Mouse (Mus musculus): ENCODE data around the gene Cdh6. TPM values are rescaled to one million over a fixed set of nuclear protein-coding genes. Genes with fewer than 3 reads are reported as not detected.

Cdh6 gene
- polyA plus RNA-seq, 1 experiment from 2014 or later, result 4.9 TPM

GRCm38 (mm10) chr15:13063633-13064032, 109.8 kb downstream of the Cdh6 start:
- no peak overlapping the region for H3K4me2 ChIP-seq (ENCODE audit: low read depth, severe bottlenecking)
- H3K36me3 ChIP-seq (ENCODE audit: control insufficient read depth, insufficient read depth, low read length), result no peaks in the 10 kb centered on the region
- WGBS, result 94% methylated on average over 13 of the region's 13 CpGs
- no peaks in the 10 kb centered on the region for H3K27me3 ChIP-seq (ENCODE audit: control insufficient read depth, insufficient read depth, low read length)
- ATAC-seq (ENCODE audit: insufficient number of reproducible peaks, low FRiP score, low TSS enrichment, low read depth), result no peak
- no peaks in the 10 kb centered on the region for H3K9me3 ChIP-seq (ENCODE audit: control insufficient read depth, low read length)
- no peak overlapping the region for H3K9ac ChIP-seq (ENCODE audit: low read length)
- no peak overlapping the region for H3K4me3 ChIP-seq (ENCODE audit: low read depth, low read length)
- DNase-seq (ENCODE audit: low spot score), result no peak
- peaks cover 5% of the 10 kb centered on the region; the same call in 1 of the 2 replicates for H3K4me1 ChIP-seq (ENCODE audit: control insufficient read depth, insufficient read depth, low read length)
- no peak overlapping the region for H3K27ac ChIP-seq (replicated peaks; ENCODE audit: low read depth, low read length)

DNA sequence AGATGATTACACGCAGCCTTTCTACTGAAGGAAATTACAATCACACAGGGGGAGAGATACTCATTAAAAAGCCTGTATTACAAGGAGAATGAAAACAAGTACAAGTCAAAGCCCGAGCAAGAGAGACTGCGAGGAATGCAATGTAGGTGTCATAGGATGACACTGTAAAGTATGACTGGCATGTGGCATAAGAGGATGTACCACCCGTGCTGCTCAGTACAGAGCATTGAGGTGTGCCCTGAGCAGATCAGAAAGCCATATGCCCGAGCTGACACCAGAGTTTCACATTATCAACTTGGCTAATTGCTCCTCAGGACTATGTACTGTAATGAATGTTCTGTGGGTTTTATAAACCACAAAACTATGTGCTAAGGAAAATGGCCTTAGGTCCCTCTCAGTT, 115.7 kb downstream of the Cdh6 start:
- no peak overlapping the region for H3K27ac ChIP-seq (replicated peaks; ENCODE audit: low read depth, low read length)
- 87% methylated on average over 5 of the region's 5 CpGs for WGBS
- no peak for ATAC-seq (ENCODE audit: insufficient number of reproducible peaks, low FRiP score, low TSS enrichment, low read depth)
- no peak for DNase-seq (ENCODE audit: low spot score)
- H3K9me3 ChIP-seq (ENCODE audit: control insufficient read depth, low read length), result no peaks in the 10 kb centered on the region
- no peaks in the 10 kb centered on the region for H3K27me3 ChIP-seq (ENCODE audit: control insufficient read depth, insufficient read depth, low read length)
- H3K4me3 ChIP-seq (ENCODE audit: low read depth, low read length), result no peak overlapping the region
- no peak overlapping the region for H3K4me2 ChIP-seq (ENCODE audit: low read depth, severe bottlenecking)
- no peaks in the 10 kb centered on the region for H3K36me3 ChIP-seq (ENCODE audit: control insufficient read depth, insufficient read depth, low read length)
- H3K4me1 ChIP-seq (ENCODE audit: control insufficient read depth, insufficient read depth, low read length), result no peaks in the 10 kb centered on the region
- H3K9ac ChIP-seq (ENCODE audit: low read length), result no peak overlapping the region

DNA sequence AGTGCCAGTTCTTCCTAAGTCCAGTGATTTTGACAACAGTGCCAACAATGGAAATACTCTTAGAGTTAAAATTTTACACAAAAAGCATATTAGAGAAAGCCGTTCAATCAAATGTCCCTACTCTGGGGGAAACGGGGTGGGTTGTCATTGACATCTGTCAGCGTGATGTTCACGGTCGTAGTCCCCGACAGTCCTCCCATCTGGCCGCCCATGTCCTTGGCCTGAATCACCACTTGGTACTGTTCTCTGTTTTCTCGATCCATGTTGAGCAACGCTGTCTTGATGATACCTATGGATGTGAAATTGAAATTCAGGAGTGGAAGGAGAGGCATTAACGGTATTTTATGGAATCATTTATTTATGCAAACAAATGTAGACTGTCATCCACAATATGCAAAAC, 116.2 kb downstream of the Cdh6 start:
- 94% methylated on average over 10 of the region's 10 CpGs for WGBS
- Histone ChIP-seq H3K9ac (ENCODE audit: low read length) (no peak overlapping the region), H3K27me3 (ENCODE audit: control insufficient read depth, insufficient read depth, low read length) (no peaks in the 10 kb centered on the region), H3K4me2 (ENCODE audit: low read depth, severe bottlenecking) (no peak overlapping the region), H3K27ac (replicated peaks; ENCODE audit: low read depth, low read length) (no peak overlapping the region), H3K4me1 (ENCODE audit: control insufficient read depth, insufficient read depth, low read length) (no peaks in the 10 kb centered on the region), H3K36me3 (ENCODE audit: control insufficient read depth, insufficient read depth, low read length) (no peaks in the 10 kb centered on the region), H3K4me3 (ENCODE audit: low read depth, low read length) (no peak overlapping the region), H3K9me3 (ENCODE audit: control insufficient read depth, low read length) (no peaks in the 10 kb centered on the region)
- DNase-seq (ENCODE audit: low spot score), result no peak
- ATAC-seq (ENCODE audit: insufficient number of reproducible peaks, low FRiP score, low TSS enrichment, low read depth), result no peak

DNA sequence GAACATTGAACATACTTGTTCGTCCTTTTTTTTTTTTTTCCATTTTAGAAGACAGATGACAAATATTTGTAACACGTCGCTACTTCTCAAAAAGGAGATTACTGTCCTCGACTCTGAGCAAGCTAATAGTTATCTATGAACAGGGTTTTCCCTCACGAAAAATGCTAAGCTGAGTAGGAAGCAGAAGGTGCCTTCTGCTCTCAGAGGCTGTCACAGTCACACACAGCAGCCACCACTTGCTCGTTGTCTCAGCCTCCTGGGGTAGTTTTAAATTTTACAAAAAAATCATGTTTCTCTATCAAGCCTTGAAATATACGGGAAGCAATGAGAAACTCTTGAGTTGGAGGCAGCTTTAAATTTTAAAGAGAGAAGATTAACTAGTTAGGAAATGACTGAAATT, 125.6 kb downstream of the Cdh6 start:
- Histone ChIP-seq H3K4me2 (ENCODE audit: low read depth, severe bottlenecking) (no peak overlapping the region), H3K4me1 (ENCODE audit: control insufficient read depth, insufficient read depth, low read length) (no peaks in the 10 kb centered on the region), H3K4me3 (ENCODE audit: low read depth, low read length) (no peak overlapping the region), H3K9ac (ENCODE audit: low read length) (no peak overlapping the region), H3K36me3 (ENCODE audit: control insufficient read depth, insufficient read depth, low read length) (no peaks in the 10 kb centered on the region), H3K27ac (replicated peaks; ENCODE audit: low read depth, low read length) (no peak overlapping the region), H3K9me3 (ENCODE audit: control insufficient read depth, low read length) (no peaks in the 10 kb centered on the region), H3K27me3 (ENCODE audit: control insufficient read depth, insufficient read depth, low read length) (no peaks in the 10 kb centered on the region)
- ATAC-seq (ENCODE audit: insufficient number of reproducible peaks, low FRiP score, low TSS enrichment, low read depth) (no peak), DNase-seq (ENCODE audit: low spot score) (no peak)
- 86% methylated on average over 7 of the region's 7 CpGs for WGBS

DNA sequence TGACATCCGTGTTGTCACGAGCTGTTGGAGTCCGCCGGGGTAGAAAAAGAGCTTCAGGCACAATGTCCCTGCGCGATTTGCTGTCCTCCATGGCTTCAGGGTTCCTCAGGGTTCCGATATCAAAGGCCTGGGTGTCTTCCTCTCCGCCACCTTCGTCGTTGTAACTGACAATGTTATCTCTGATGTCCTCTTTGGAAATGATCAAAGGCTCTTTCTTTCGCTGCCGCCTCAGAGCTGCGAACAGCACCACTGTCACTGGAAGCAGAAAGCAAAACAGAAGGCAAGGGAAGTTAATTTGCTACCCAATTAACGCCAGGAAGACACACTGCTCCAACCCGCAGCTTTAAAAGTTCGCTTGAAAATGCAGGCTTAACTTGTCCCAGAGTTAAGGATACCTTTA, 139.0 kb downstream of the Cdh6 start:
- Histone ChIP-seq H3K36me3 (ENCODE audit: control insufficient read depth, insufficient read depth, low read length) (no peaks in the 10 kb centered on the region), H3K27me3 (ENCODE audit: control insufficient read depth, insufficient read depth, low read length) (no peaks in the 10 kb centered on the region), H3K4me2 (ENCODE audit: low read depth, severe bottlenecking) (no peak overlapping the region), H3K4me1 (ENCODE audit: control insufficient read depth, insufficient read depth, low read length) (no peaks in the 10 kb centered on the region), H3K4me3 (ENCODE audit: low read depth, low read length) (no peak overlapping the region), H3K9me3 (ENCODE audit: control insufficient read depth, low read length) (no peaks in the 10 kb centered on the region), H3K27ac (replicated peaks; ENCODE audit: low read depth, low read length) (no peak overlapping the region), H3K9ac (ENCODE audit: low read length) (no peak overlapping the region)
- DNase-seq (ENCODE audit: low spot score), result no peak
- no peak for ATAC-seq (ENCODE audit: insufficient number of reproducible peaks, low FRiP score, low TSS enrichment, low read depth)
- 17% methylated on average over 16 of the region's 16 CpGs for WGBS

DNA sequence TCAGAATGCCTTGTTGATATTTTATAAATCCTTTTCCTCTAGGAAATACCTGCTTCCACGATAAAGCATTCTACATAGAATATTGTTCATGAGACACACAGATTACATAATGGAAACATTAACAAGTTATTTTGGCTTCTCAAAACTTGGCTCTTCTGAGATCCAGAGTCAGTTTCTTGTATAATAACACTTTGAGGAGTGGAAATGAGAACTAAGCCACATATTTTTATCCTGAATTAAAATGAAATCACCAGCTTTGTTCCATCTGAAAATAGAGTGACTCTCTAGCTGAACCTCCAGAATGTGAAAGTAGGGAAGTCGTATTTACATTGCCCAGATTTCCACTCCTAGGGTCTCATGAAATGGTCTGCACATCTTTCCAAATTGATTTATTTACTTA, 142.8 kb downstream of the Cdh6 start:
- Histone ChIP-seq H3K4me2 (ENCODE audit: low read depth, severe bottlenecking) (no peak overlapping the region), H3K27ac (replicated peaks; ENCODE audit: low read depth, low read length) (no peak overlapping the region), H3K27me3 (ENCODE audit: control insufficient read depth, insufficient read depth, low read length) (no peaks in the 10 kb centered on the region), H3K9ac (ENCODE audit: low read length) (no peak overlapping the region), H3K4me1 (ENCODE audit: control insufficient read depth, insufficient read depth, low read length) (peaks cover 3% of the 10 kb centered on the region; the same call in 1 of the 2 replicates), H3K9me3 (ENCODE audit: control insufficient read depth, low read length) (no peaks in the 10 kb centered on the region), H3K4me3 (ENCODE audit: low read depth, low read length) (no peak overlapping the region), H3K36me3 (ENCODE audit: control insufficient read depth, insufficient read depth, low read length) (no peaks in the 10 kb centered on the region)
- WGBS, result 88% methylated on average over 2 of the region's 2 CpGs
- DNase-seq (ENCODE audit: low spot score), result no peak
- ATAC-seq (ENCODE audit: insufficient number of reproducible peaks, low FRiP score, low TSS enrichment, low read depth), result no peak

DNA sequence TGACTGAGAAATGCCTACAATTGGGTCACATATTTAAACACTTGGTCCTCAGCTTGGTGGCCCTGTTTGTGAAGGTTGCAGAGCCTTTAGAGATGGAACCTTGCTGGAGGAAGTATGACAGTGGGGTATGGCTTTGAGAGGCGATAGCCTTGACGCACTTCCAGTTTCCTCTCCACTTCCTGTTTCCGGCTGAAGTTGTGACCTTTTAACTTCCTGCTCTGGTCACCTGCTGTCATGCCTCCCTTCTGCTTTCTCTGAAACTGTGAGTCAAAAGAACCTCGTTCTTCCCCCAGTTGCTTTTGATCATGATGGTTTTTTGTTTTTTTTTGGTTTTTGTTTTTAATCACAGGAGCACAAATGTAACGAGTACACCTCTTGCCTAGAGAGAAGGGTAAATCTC, 146.0 kb downstream of the Cdh6 start:
- H3K4me3 ChIP-seq (ENCODE audit: low read depth, low read length), result no peak overlapping the region
- no peaks in the 10 kb centered on the region for H3K9me3 ChIP-seq (ENCODE audit: control insufficient read depth, low read length)
- no peak overlapping the region for H3K9ac ChIP-seq (ENCODE audit: low read length)
- no peaks in the 10 kb centered on the region for H3K27me3 ChIP-seq (ENCODE audit: control insufficient read depth, insufficient read depth, low read length)
- ATAC-seq (ENCODE audit: insufficient number of reproducible peaks, low FRiP score, low TSS enrichment, low read depth) (no peak), DNase-seq (ENCODE audit: low spot score) (no peak)
- 53% methylated on average over 5 of the region's 5 CpGs for WGBS
- H3K4me1 ChIP-seq (ENCODE audit: control insufficient read depth, insufficient read depth, low read length), result peaks cover 3% of the 10 kb centered on the region; the same call in 1 of the 2 replicates
- no peaks in the 10 kb centered on the region for H3K36me3 ChIP-seq (ENCODE audit: control insufficient read depth, insufficient read depth, low read length)
- H3K27ac ChIP-seq (replicated peaks; ENCODE audit: low read depth, low read length), result no peak overlapping the region
- no peak overlapping the region for H3K4me2 ChIP-seq (ENCODE audit: low read depth, severe bottlenecking)

DNA sequence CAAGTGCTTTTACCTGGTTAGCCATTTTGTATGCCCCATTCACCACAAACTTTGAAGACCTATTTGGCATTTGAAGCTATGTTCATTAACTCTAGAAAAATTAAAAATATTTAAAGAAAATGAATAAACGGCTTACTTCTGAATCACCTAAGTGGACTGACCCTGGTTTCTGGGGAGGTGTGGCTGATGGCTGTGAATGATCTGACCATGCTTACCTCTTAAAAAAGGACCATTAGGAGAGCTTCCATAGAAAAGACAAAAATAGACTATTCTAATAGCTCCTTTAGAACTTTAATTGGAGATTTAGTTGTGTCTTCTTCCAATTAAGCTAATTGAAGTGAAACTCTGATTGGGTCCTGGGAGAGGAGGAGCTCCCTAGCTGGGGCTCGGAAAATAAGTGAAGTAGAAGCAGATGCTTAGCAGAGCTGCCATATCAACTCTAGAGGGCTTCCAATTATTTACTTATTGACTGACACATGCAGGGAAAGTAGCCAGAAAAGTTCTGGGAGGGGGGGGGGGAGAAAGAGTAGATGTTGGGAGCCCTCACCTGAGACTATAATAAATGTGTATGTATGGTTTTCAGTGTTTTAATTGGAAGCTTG, 156.6 kb downstream of the Cdh6 start:
- Histone ChIP-seq H3K27me3 (ENCODE audit: control insufficient read depth, insufficient read depth, low read length) (no peaks in the 10 kb centered on the region), H3K4me1 (ENCODE audit: control insufficient read depth, insufficient read depth, low read length) (no peaks in the 10 kb centered on the region), H3K4me3 (ENCODE audit: low read depth, low read length) (no peak overlapping the region), H3K9me3 (ENCODE audit: control insufficient read depth, low read length) (no peaks in the 10 kb centered on the region), H3K27ac (replicated peaks; ENCODE audit: low read depth, low read length) (no peak overlapping the region), H3K4me2 (ENCODE audit: low read depth, severe bottlenecking) (no peak overlapping the region), H3K36me3 (ENCODE audit: control insufficient read depth, insufficient read depth, low read length) (no peaks in the 10 kb centered on the region), H3K9ac (ENCODE audit: low read length) (no peak overlapping the region)
- ATAC-seq (ENCODE audit: insufficient number of reproducible peaks, low FRiP score, low TSS enrichment, low read depth) (no peak), DNase-seq (ENCODE audit: low spot score) (no peak)
- WGBS, result 63% methylated on average over 2 of the region's 2 CpGs

DNA sequence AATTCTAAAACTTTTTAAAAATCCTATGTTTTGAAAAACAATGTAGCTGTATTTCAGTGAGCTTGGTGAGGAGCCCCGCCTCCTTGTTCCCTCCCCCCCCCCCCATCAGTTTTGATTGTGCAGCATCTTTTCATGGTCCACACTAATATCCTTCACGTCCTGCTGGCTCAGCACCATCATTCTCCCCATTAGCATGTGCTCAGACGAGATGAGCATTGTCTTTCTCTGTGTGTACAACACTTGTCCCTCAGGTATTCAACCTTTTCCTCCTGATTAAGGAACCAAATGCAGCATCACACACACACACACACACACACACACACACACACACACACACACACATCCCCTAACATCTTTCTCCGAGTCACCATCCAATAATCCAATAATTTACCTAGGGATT, 164.7 kb downstream of the Cdh6 start:
- Histone ChIP-seq H3K4me2 (ENCODE audit: low read depth, severe bottlenecking) (no peak overlapping the region), H3K4me1 (ENCODE audit: control insufficient read depth, insufficient read depth, low read length) (no peaks in the 10 kb centered on the region), H3K27me3 (ENCODE audit: control insufficient read depth, insufficient read depth, low read length) (no peaks in the 10 kb centered on the region), H3K4me3 (ENCODE audit: low read depth, low read length) (no peak overlapping the region), H3K27ac (replicated peaks; ENCODE audit: low read depth, low read length) (no peak overlapping the region), H3K9me3 (ENCODE audit: control insufficient read depth, low read length) (no peaks in the 10 kb centered on the region), H3K9ac (ENCODE audit: low read length) (no peak overlapping the region), H3K36me3 (ENCODE audit: control insufficient read depth, insufficient read depth, low read length) (no peaks in the 10 kb centered on the region)
- no peak for ATAC-seq (ENCODE audit: insufficient number of reproducible peaks, low FRiP score, low TSS enrichment, low read depth)
- WGBS, result 75% methylated on average over 4 of the region's 4 CpGs
- DNase-seq (ENCODE audit: low spot score), result no peak
